Mouse (Mus musculus) ES-E14 (cell line): ENCODE results near the gene Tmpo. TPM values are rescaled to one million over a fixed set of nuclear protein-coding genes. Genes with fewer than 3 reads are reported as not detected.
A peak's percentile ranks its signal among the peaks of the same experiment; 100 is the strongest.

Experiments used
- DNase-seq: peaks from one replicate; pipeline ENCODE4 v3.0.0-alpha.2; 2013; ENCODE audit warnings: low read depth, low spot score
- H3K27ac ChIP-seq: 2 replicates; pipeline ENCODE4 v1.5.1; 2012; ENCODE audit warnings: low read depth, mild to moderate bottlenecking, low read length, moderate library complexity, mixed read lengths; ENCODE audit not compliant: poor library complexity, insufficient read depth, severe bottlenecking
- H3K36me3 ChIP-seq: 2 replicates; pipeline ENCODE4 v1.6.1; 2012; ENCODE audit warnings: mild to moderate bottlenecking, low read length, moderate library complexity, mixed read lengths; ENCODE audit not compliant: control insufficient read depth, poor library complexity, insufficient read depth, severe bottlenecking
- H3K4me1 ChIP-seq, 2 experiments: fragments of 150-350 bp in 1 of 2; sonication (generic) in 1 of 2; 2 replicates each; pipeline ENCODE4 v1.6.1; 2012; ENCODE audit warnings: low read length in 2 of 2, mild to moderate bottlenecking in 1 of 2, mixed read lengths in 1 of 2; ENCODE audit not compliant: control insufficient read depth in 2 of 2, insufficient read depth in 2 of 2, poor library complexity in 1 of 2
- H3K4me3 ChIP-seq, 2 experiments: fragments of 150-350 bp in 1 of 2; sonication (generic) in 1 of 2; 2 replicates each; pipeline ENCODE4 v1.5.1; 2012; ENCODE audit warnings: low read length in 2 of 2, low read depth in 1 of 2, mild to moderate bottlenecking in 1 of 2, mixed read lengths in 1 of 2; ENCODE audit not compliant: insufficient read depth in 1 of 2, poor library complexity in 1 of 2, severe bottlenecking in 1 of 2
- H3K9ac ChIP-seq: 2 replicates; pipeline ENCODE4 v1.6.1; 2012; ENCODE audit warnings: low read depth, mild to moderate bottlenecking, low read length, mixed read lengths; ENCODE audit not compliant: poor library complexity, insufficient read depth, severe bottlenecking
- H3K9me3 ChIP-seq: fragments of 150-350 bp; sonication (generic); 2 replicates; pipeline ENCODE4 v1.6.1; 2012; ENCODE audit warnings: low read depth, mild to moderate bottlenecking, low read length; ENCODE audit not compliant: control insufficient read depth, insufficient read depth
- CHD2 ChIP-seq: IDR thresholded peaks from 2 replicates; pipeline ENCODE4 v1.6.1; 2014; ENCODE audit warnings: mild to moderate bottlenecking, low read depth, low read length, inconsistent platforms
- HCFC1 ChIP-seq: IDR thresholded peaks from 2 replicates; pipeline ENCODE4 v1.6.1; 2012; ENCODE audit warnings: low read length, inconsistent platforms, borderline replicate concordance; ENCODE audit not compliant: insufficient read depth
- MAFK ChIP-seq: IDR thresholded peaks from 2 replicates; pipeline ENCODE4 v1.6.1; 2014; ENCODE audit warnings: mild to moderate bottlenecking, low read depth, low read length, inconsistent platforms; ENCODE audit not compliant: insufficient read depth
- ZC3H11A ChIP-seq: IDR thresholded peaks from 2 replicates; pipeline ENCODE4 v1.6.1; 2012; ENCODE audit warnings: low read depth, mild to moderate bottlenecking, inconsistent platforms, low read length, borderline replicate concordance
- ZNF384 ChIP-seq: IDR thresholded peaks from 2 replicates; pipeline ENCODE4 v1.6.1; 2012; ENCODE audit warnings: low read depth, low read length, inconsistent platforms
- in situ Hi-C, 2 experiments: fragments of 600-800 bp; cut with MboI; formaldehyde crosslinking; loops; one replicate each; pipeline ENCODE4 v1.15.1; 2025; ENCODE audit warnings: low sequenced_read_pairs in 2 of 2, inconsistent platforms in 1 of 2; ENCODE audit not compliant: unreplicated experiment in 2 of 2
- total RNA-seq: library from RNA; depleted of rRNA; stranded (reverse); fragments of 300-350 nt; gene quantifications from 2 replicates; pipeline ENCODE4 v1.2.3, GENCODE M21; 2012

Gene Tmpo
- total RNA-seq, 1 experiment = 189 TPM

- DNase-seq = no peak
- H3K9ac ChIP-seq = peak overlapping the region; percentile 99
Measured at GRCm38 (mm10) chr10:91171041-91171440, 10.1 kb downstream of the Tmpo start.

DNA sequence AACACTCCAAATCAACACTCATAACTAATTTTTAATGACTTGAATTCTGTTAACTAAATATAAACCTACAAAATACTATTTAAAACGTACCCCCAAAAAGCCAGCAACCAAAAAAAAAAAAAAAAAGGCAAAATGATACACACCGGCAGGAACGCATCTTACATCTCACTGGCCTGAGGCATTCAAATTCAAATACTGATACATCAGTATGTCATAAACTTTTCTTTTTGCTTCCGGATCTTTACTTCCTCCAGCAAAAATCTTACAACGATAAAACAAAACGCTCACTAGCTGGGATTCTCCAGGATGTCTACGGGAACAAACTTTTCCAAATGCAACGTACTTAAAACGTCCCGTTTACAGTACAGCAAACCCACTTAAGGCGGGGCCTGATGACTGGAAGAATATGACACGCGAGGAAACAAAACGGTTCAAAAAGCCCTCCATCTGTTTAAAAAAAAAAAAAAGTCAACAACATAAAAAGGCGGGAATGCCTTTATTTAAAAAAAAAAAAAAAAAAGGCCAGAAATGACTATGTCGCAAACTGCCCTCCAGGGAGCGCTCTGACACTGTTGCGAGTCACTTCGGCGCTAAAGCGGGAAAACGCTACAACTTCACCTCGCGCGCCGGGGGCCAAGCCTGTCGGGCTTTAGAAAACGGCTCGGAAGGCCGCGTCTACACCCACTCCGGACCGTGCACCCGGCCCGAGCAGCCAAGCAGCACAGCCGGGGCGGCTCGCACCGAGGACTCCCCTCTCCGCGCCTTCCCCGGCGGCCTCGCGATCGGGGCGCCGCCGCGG, 10.8 kb downstream of the Tmpo start:
- TF ChIP-seq ZC3H11A = no peak
- 0 out of 2 replicates have a peak, but pooled peaks have one; percentile 26 for TF ChIP-seq MAFK
- TF ChIP-seq CHD2 = no peak
- peak; percentile 100 for TF ChIP-seq ZNF384
- no peak for TF ChIP-seq HCFC1
- no peaks in the 10 kb centered on the region for H3K9me3 ChIP-seq
- peak overlapping the region; percentile 86 for H3K27ac ChIP-seq
- in situ Hi-C loops = no loop called here
- peak overlapping the region; percentile 85 to 94 for H3K4me3 ChIP-seq
- peaks cover 1% of the 10 kb centered on the region for H3K36me3 ChIP-seq
- peak overlapping the region; percentile 99 for H3K9ac ChIP-seq
- H3K4me1 ChIP-seq = peaks cover 5 to 6% of the 10 kb centered on the region in 2 experiments; a peak in 1 of 4 replicates
- DNase-seq = peak; percentile 79

More at GRCm38 (mm10) chr10:91171041-91171440, 10.1 kb downstream of the Tmpo start:
- H3K27ac ChIP-seq = peak overlapping the region; percentile 86
- TF ChIP-seq ZC3H11A (no peak), CHD2 (no peak), HCFC1 (no peak), MAFK (no peak)
- no peaks in the 10 kb centered on the region for H3K9me3 ChIP-seq
- in situ Hi-C loops = no loop called here
- H3K4me3 ChIP-seq = peak overlapping the region; percentile 85 to 94
- H3K36me3 ChIP-seq = peaks cover 1% of the 10 kb centered on the region; the same call in 1 of the 2 replicates
- H3K4me1 ChIP-seq = peaks cover 5 to 6% of the 10 kb centered on the region in 2 experiments; a peak in 1 of 4 replicates

DNA sequence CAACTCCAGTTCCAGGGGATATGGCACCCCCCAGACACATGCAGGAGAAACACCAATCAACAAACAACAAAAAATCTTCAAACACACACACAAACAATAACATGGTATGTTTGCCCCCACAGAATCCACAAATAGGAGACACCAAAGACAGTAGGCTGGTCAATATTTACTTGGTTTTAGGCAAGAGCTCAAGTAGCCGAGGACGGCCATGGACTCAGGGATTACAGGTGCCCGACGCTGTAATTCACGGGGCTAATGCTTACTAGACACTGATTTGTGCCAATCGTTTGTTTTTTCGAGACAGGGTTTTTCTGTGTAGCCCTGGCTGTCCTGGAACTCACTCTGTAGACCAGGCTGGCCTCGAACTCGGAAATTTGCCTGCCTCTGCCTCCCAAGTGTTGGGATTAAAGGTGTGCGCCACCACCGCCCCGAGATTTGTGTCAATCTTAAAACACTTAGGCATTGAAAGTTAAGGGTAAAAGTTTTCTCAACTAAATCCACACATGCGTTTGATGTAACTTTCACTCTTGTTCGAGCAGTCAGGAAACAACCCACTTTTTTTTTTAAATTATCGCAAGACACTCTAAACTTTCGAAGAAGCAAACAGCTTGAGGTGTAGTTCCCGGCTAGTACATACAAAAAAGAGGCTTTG, 11.6 kb downstream of the Tmpo start:
- peaks cover 5 to 6% of the 10 kb centered on the region in 2 experiments; a peak in 1 of 4 replicates for H3K4me1 ChIP-seq
- H3K9me3 ChIP-seq = no peaks in the 10 kb centered on the region
- no peak for DNase-seq
- H3K4me3 ChIP-seq = peak overlapping the region; percentile 85 to 94
- in situ Hi-C loops = no loop called here
- peak overlapping the region; percentile 71 for H3K9ac ChIP-seq
- H3K27ac ChIP-seq = no peak overlapping the region
- peaks cover 2% of the 10 kb centered on the region for H3K36me3 ChIP-seq
- TF ChIP-seq ZC3H11A (no peak), ZNF384 (no peak), CHD2 (no peak), MAFK (no peak), HCFC1 (no peak)

DNA sequence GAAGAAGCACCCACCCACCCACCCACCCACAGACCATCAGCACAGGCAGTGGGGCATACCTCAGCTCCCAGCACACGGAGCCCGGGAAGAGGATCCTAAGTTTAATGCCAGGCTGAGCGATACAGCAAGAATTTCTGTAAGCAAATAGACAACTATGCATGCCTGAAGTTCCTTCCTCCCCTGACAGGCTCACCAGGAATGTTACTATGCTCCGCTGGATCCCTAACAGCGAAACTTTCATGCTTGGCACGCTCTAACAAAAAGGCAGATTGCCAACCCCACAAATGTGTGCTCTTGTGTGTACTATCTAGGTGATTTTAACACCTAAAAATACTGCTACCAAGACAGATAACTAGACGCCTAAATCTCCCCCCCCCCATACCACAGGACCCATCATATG, 13.8 kb downstream of the Tmpo start:
- in situ Hi-C loops = no loop called here
- peak overlapping the region in 1 of 2 experiments; percentile 25; a peak in 1 of 4 replicates for H3K4me3 ChIP-seq
- peak overlapping the region; percentile 48; the same call in 1 of the 2 replicates for H3K9ac ChIP-seq
- no peak for DNase-seq
- H3K9me3 ChIP-seq = no peaks in the 10 kb centered on the region
- H3K4me1 ChIP-seq = peaks cover 5 to 6% of the 10 kb centered on the region in 2 experiments; a peak in 1 of 4 replicates
- TF ChIP-seq ZNF384 (no peak), ZC3H11A (no peak), CHD2 (no peak), HCFC1 (no peak), MAFK (no peak)
- H3K36me3 ChIP-seq = peaks cover 15% of the 10 kb centered on the region
- no peak overlapping the region for H3K27ac ChIP-seq
